ENCODE assay signal across 8 mouse cellular contexts in genomic region chr10:127164631-127165353, GRCm38 (mm10). TPM values are rescaled to one million over a fixed set of nuclear protein-coding genes. Genes with fewer than 3 reads are reported as not detected.
A peak's percentile ranks its signal among the peaks of the same experiment; 100 is the strongest.
DNase-seq lines count a peak whose midpoint lies in the region; ATAC-seq and TF ChIP-seq lines count a peak whose summit lies in the region.

Gene B4galnt1 (plus strand): TSS chr10:127165225.

- no peaks in the 10 kb centered on the region for H3K9me3 ChIP-seq in forebrain, embryonic 15.5 days
- no peaks in the 10 kb centered on the region for H3K9me3 ChIP-seq in lung, postnatal 0 days (ENCODE audit: low read length)

- H3K4me1 ChIP-seq in forebrain, embryonic 15.5 days = peaks cover 21% of the 10 kb centered on the region
- H3K4me1 ChIP-seq in lung, postnatal 0 days (ENCODE audit: insufficient read depth, low read depth, low read length) = peaks cover 9% of the 10 kb centered on the region; the same call in 1 of the 2 replicates

- peak within 1 kb of the TSS; percentile 84 for H3K4me3 ChIP-seq in forebrain, embryonic 15.5 days
- H3K4me3 ChIP-seq in lung, postnatal 0 days (ENCODE audit: low read depth, low read length) = peak within 1 kb of the TSS; percentile 45

- no peaks in the 10 kb centered on the region for H3K36me3 ChIP-seq in forebrain, embryonic 15.5 days
- no peaks in the 10 kb centered on the region for H3K36me3 ChIP-seq in lung, postnatal 0 days (ENCODE audit: insufficient read depth, low read length)

- TF ChIP-seq EP300 in lung, postnatal 0 days (IDR thresholded peaks at IDR 0.05) = peak; percentile 19; the same call in 1 of the 2 replicates

- ATAC-seq in forebrain, embryonic 15.5 days (replicated peaks) = peak; percentile 92
- peak; percentile 59 to 70 for ATAC-seq in hematopoietic stem cell, adult 5-6 weeks (replicated peaks in 1 of 2; ENCODE audit: insufficient read depth in 1 of 2, low FRiP score in 2 of 2, low TSS enrichment in 1 of 2, low read depth in 1 of 2, poor library complexity in 2 of 2, severe bottlenecking in 2 of 2)
- ATAC-seq in lung, postnatal 0 days = peak; percentile 87

- H3K9ac ChIP-seq in forebrain, embryonic 15.5 days (replicated peaks) = peak within 1 kb of the TSS; percentile 86
- peak within 1 kb of the TSS; percentile 32 for H3K9ac ChIP-seq in lung, postnatal 0 days (replicated peaks; ENCODE audit: low read depth)

- peaks cover 32% of the 10 kb centered on the region for H3K27me3 ChIP-seq in forebrain, embryonic 15.5 days
- H3K27me3 ChIP-seq in lung, postnatal 0 days (replicated peaks; ENCODE audit: insufficient read depth, low read length) = peaks cover 35% of the 10 kb centered on the region

- 2% methylated on average over 52 of the region's 52 CpGs for WGBS in forebrain, embryonic 15.5 days
- WGBS in lung, postnatal 0 days = 8% methylated on average over 40 of the region's 52 CpGs

- peak within 1 kb of the TSS; percentile 76 for H3K27ac ChIP-seq in forebrain, embryonic 15.5 days (replicated peaks)
- H3K27ac ChIP-seq in lung, postnatal 0 days (ENCODE audit: low read length) = peak within 1 kb of the TSS; percentile 62

- peak; percentile 53 for DNase-seq in MEL-GATA-1-ER (ENCODE audit: extremely low read depth, low read depth)
- DNase-seq in cerebellum, adult 11-12 months = peak; percentile 86
- peak; percentile 81 to 89 for DNase-seq in layer of hippocampus, postnatal 10 days (ENCODE audit: low spot score in 2 of 2)
- peak; percentile 85 for DNase-seq in lung, postnatal 0 days (ENCODE audit: low spot score)
- peak; percentile 46 for DNase-seq in ovary, adult 18-20 months (ENCODE audit: low spot score)
- peak; percentile 87 for DNase-seq in thymus, postnatal 25 days

- H3K4me2 ChIP-seq in forebrain, embryonic 15.5 days (replicated peaks) = peak within 1 kb of the TSS; percentile 98
- H3K4me2 ChIP-seq in lung, postnatal 0 days (replicated peaks; ENCODE audit: low read depth, low read length) = peak within 1 kb of the TSS; percentile 89

- peak; percentile 89 for TF ChIP-seq CTCF in lung, postnatal 0 days (IDR thresholded peaks at IDR 0.05)

RNA-seq across cellular contexts. Expression of gene B4galnt1, which starts in this region (rescaled TPM):
- polyA plus RNA-seq in forebrain, embryonic 15.5 days (2015; fragmentation: Nextera tagmentation; extraction: Ambion mirVana) = 35.1 and 36.7 TPM in 2 replicates
- 43.3 and 48.6 TPM in 2 replicates for total RNA-seq in hematopoietic stem cell, adult 5-6 weeks (2017)
- 100 to 1,000 TPM; 107 to 116 TPM for total RNA-seq in layer of hippocampus, postnatal 10 days (2021)
- polyA plus RNA-seq in lung, postnatal 0 days (2015; fragmentation: Nextera tagmentation; extraction: Ambion mirVana) = 9.1 and 9.6 TPM in 2 replicates

Comparison
In these comparisons a context has a peak if more than half of its experiments do, and no peak if none do; other contexts are left out.
1. Peak in every context shown above with its lines: DNase-seq, ATAC-seq, H3K4me3 ChIP-seq and H3K27ac ChIP-seq.